Mouse (Mus musculus) lung, embryonic 14.5 days (tissue): Measurements from ENCODE around the gene Skint9. TPM values are rescaled to one million over a fixed set of nuclear protein-coding genes. Genes with fewer than 3 reads are reported as not detected.
"Not testable (repeated sequence)": the region's sequence is repeated elsewhere in the genome, so short reads cannot be mapped to it uniquely, and the experiment has no call there.

ENCODE experiments used
- ATAC-seq: fragments of 200-750 bp; cut with Nextera tagmentation; 2 replicates; pipeline ENCODE4 v1.8.0; 2017; ENCODE audit warnings: mild to moderate bottlenecking, moderate TSS enrichment, moderate library complexity; ENCODE audit not compliant: insufficient read depth
- DNase-seq: peaks from one replicate; pipeline ENCODE4 v3.0.0-alpha.2; 2015
- H3K27ac ChIP-seq: fragments of 300-500 bp; sonication (generic); 2 replicates; pipeline ENCODE4 v1.5.1; 2014; ENCODE audit warnings: low read depth, mild to moderate bottlenecking, moderate library complexity
- H3K27me3 ChIP-seq: fragments of 300-500 bp; sonication (generic); 2 replicates; pipeline ENCODE4 v1.6.1; 2014; ENCODE audit warnings: low read length, control low read depth; ENCODE audit not compliant: insufficient read depth
- H3K36me3 ChIP-seq: fragments of 300-500 bp; sonication (generic); 2 replicates; pipeline ENCODE4 v1.6.1; 2014; ENCODE audit warnings: control low read depth; ENCODE audit not compliant: insufficient read depth
- H3K4me1 ChIP-seq: fragments of 300-500 bp; sonication (generic); 2 replicates; pipeline ENCODE4 v1.6.1; 2014; ENCODE audit warnings: antibody characterized with exemption, control low read depth; ENCODE audit not compliant: insufficient read depth
- H3K4me2 ChIP-seq: fragments of 300-500 bp; sonication (generic); 2 replicates; pipeline ENCODE4 v1.6.1; 2014; ENCODE audit warnings: mild to moderate bottlenecking
- H3K4me3 ChIP-seq: fragments of 300-500 bp; sonication (generic); 2 replicates; pipeline ENCODE4 v1.5.1; 2014; ENCODE audit warnings: low read depth, low read length
- H3K9ac ChIP-seq: fragments of 300-500 bp; sonication (generic); 2 replicates; pipeline ENCODE4 v1.6.1; 2014
- H3K9me3 ChIP-seq: fragments of 300-500 bp; sonication (generic); 2 replicates; pipeline ENCODE4 v1.6.1; 2016; ENCODE audit warnings: low read depth, low read length, control low read depth
- CTCF ChIP-seq: IDR thresholded peaks from 2 replicates; pipeline ENCODE4 v1.5.1; 2016; ENCODE audit warnings: antibody characterized with exemption, low read depth
- WGBS: fragments of 180-500 bp; shearing (Covaris S2); extraction: QIAGEN DNeasy Blood & Tissue Kit; methylation state at CpG from one replicate; pipeline ENCODE4 v1.1.7; 2014; 5-methylcytosine and 5-hydroxymethylcytosine counted together
- polyA plus RNA-seq: library from polyadenylated mRNA; unstranded; fragments of >200 nt; fragmentation: Nextera tagmentation; extraction: Ambion mirVana; gene quantifications from 2 replicates; pipeline ENCODE4 v1.2.1, GENCODE M21; 2014

Gene Skint9
- not detected in 2 replicates for polyA plus RNA-seq

GRCm38 (mm10) chr4:112433885-112434284 is at the start of gene Skint9:
Skint9 (minus strand) TSS chr4:112433985.
- ATAC-seq (no peak), DNase-seq (no peak)
- no peak within 1 kb of the TSS for H3K9ac ChIP-seq
- H3K36me3 ChIP-seq: no peaks in the 10 kb centered on the region
- H3K4me1 ChIP-seq: no peaks in the 10 kb centered on the region
- H3K4me3 ChIP-seq: no peak within 1 kb of the TSS
- no peak for TF ChIP-seq CTCF
- no peaks in the 10 kb centered on the region for H3K27me3 ChIP-seq
- H3K9me3 ChIP-seq: peaks cover 9% of the 10 kb centered on the region; the same call in 1 of the 2 replicates
- H3K27ac ChIP-seq: no peak within 1 kb of the TSS
- no peak within 1 kb of the TSS for H3K4me2 ChIP-seq

DNA sequence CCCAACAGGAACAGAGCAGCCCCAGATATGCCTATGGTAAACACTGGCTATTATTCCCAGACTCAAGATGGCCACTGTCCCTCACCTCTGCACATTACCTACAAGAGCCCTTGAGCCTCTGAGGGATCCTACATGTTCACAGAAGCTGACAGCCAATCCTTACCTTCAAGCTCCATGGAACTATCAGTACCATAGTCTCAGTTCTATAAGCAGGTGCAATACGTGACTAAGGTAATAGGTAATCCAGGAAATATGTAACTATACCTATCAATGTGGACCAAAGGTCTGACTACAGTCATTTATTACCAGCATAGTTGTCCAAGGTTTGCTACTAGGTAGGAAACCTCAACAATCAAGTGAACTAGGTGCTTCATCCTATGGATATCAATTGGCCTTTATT is 1.1 kb downstream of the Skint9 start:
- DNase-seq (no peak), ATAC-seq (no peak)
- no peak overlapping the region for H3K4me3 ChIP-seq
- no peak overlapping the region for H3K4me2 ChIP-seq
- TF ChIP-seq CTCF: no peak
- H3K9ac ChIP-seq: no peak overlapping the region
- H3K4me1 ChIP-seq: no peaks in the 10 kb centered on the region
- H3K27me3 ChIP-seq: no peaks in the 10 kb centered on the region
- H3K36me3 ChIP-seq: no peaks in the 10 kb centered on the region
- no peak overlapping the region for H3K27ac ChIP-seq
- WGBS: 62% methylated on average over 1 of the region's 1 CpGs
- H3K9me3 ChIP-seq: peaks cover 5% of the 10 kb centered on the region; the same call in 1 of the 2 replicates

DNA sequence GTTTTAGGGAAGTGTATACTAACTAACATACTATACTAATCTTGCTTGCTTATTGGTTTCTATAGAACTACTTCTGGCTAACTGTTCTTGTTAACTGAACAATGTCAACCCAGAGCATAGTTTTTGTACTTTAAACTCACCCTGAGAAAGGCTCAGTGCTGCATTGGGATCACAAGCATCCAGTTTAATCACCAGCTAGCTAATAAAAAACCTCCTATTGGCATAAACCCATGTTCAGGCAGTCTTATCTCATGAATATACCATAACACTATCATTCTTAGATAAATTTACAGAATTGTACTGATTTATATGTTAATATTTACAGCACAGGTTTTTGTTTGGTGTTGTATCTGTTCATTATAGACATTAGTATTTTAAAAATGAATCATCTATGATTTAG is 1.6 kb downstream of the Skint9 start:
- peaks cover under 1% of the 10 kb centered on the region; the same call in 1 of the 2 replicates for H3K9me3 ChIP-seq
- H3K36me3 ChIP-seq: no peaks in the 10 kb centered on the region
- H3K4me1 ChIP-seq: no peaks in the 10 kb centered on the region
- no peak overlapping the region for H3K27ac ChIP-seq
- no peaks in the 10 kb centered on the region for H3K27me3 ChIP-seq
- no peak for ATAC-seq
- no peak overlapping the region for H3K4me3 ChIP-seq
- TF ChIP-seq CTCF: no peak
- DNase-seq: no peak
- no peak overlapping the region for H3K9ac ChIP-seq
- no peak overlapping the region for H3K4me2 ChIP-seq

GRCm38 (mm10) chr4:112349111-112349510 is 84.7 kb downstream of the Skint9 start:
- not testable (repeated sequence) for ATAC-seq, H3K4me2 ChIP-seq, H3K4me3 ChIP-seq, H3K36me3 ChIP-seq, DNase-seq, H3K4me1 ChIP-seq, H3K9me3 ChIP-seq, H3K27ac ChIP-seq, H3K9ac ChIP-seq, H3K27me3 ChIP-seq
- 94% methylated on average over 14 of the region's 17 CpGs for WGBS

Other genes starting within 250 kb of the Skint9 start
- not detected in 2 replicates for gene Skint3, start 201.7 kb downstream of the Skint9 start, polyA plus RNA-seq
- not detected in 2 replicates for gene Skint2, start 123.2 kb upstream of the Skint9 start, polyA plus RNA-seq